Mouse (Mus musculus): ENCODE data around the gene Sh3bgrl. TPM values are rescaled to one million over a fixed set of nuclear protein-coding genes. Genes with fewer than 3 reads are reported as not detected.

The Sh3bgrl gene
- polyA plus RNA-seq, 1 experiment from 2014 or later = 280 TPM

Other genes with a start within 250 kb of the Sh3bgrl start
- gene Hmgn5, start 82.0 kb upstream of the Sh3bgrl start, polyA plus RNA-seq (2015; fragmentation: Nextera tagmentation; extraction: Ambion mirVana) = 18.5 and 20.2 TPM in 2 replicates
- 0.09 TPM in 1 of 2 replicates, not detected in the other for gene Gm6377, start 101.4 kb downstream of the Sh3bgrl start, polyA plus RNA-seq (2015; fragmentation: Nextera tagmentation; extraction: Ambion mirVana)

All from forebrain, embryonic 16.5 days (tissue).